Mouse (Mus musculus) c-Kit-positive CD71-positive TER-119-positive erythroid progenitor cells, embryonic 14.5 days (primary cell): ENCODE measurements around the gene Prim2.

ENCODE experiments used
- DNase-seq: peaks from one replicate; pipeline ENCODE4 v3.0.0-alpha.2; 2013; ENCODE audit warnings: low spot score

The Prim2 gene

DNA sequence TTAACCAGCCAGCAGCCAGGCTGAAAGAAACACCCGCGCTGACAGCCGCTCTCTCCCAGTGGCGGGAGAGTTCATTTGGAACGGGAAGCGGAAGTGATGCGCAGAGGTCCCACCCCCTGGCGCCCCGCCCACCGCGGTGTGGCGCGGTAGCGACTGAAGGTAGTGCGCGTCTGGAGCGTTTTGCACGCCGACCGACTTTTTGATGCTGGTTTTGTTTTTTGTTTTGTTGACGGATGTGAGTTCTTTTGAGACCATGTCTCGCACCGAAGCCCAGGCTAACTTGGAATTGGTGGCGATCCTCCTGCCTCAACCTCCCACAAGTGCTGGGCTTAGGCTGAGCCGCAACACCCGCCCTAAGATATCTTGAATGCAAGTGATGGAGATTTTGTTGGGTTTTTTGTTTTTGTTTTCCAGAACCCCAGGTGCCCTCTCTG, at the start of gene Prim2:
Gene Prim2, minus strand, starts transcription at position 88 of the 434 bp plus-strand sequence.
- peak; percentile 82 for DNase-seq

DNA sequence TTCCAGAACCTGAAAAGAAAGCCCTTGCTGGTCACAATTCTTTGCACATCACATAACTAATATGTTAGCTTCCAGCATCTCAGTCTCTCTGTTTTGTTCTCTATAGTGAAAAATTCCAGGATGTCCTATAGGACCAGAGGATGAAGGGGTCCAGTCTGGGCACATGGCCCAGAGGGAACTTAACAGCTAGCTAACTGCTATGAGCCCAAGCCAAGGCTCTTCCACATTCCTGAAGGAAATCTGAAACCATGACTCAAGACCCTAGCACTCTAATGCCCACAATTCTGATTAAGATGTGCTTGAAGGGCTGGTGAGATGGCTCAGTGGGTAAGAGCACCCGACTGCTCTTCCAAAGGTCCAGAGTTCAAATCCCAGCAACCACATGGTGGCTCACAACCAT, 48.0 kb upstream of the Prim2 start:
- DNase-seq, result no peak

DNA sequence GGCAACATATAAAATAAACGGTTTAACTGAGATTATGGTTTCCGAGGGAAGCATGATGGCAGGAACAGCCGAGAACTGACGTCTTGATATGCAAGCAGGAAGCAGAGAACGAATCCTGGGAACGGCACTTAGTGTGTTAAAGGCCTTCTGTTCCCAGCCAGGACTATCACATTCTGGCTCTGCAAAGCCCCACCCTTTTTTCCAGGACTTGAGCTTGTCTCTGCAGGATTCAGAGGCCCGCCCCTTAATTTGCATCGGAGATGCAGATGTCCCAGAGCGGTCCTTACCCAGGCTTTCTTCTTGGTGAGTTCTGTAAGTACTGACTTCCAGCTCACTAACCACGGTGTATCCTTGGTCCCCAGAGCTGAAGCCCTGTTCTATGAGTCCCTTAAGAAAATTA, 45.2 kb upstream of the Prim2 start:
- no peak for DNase-seq

DNA sequence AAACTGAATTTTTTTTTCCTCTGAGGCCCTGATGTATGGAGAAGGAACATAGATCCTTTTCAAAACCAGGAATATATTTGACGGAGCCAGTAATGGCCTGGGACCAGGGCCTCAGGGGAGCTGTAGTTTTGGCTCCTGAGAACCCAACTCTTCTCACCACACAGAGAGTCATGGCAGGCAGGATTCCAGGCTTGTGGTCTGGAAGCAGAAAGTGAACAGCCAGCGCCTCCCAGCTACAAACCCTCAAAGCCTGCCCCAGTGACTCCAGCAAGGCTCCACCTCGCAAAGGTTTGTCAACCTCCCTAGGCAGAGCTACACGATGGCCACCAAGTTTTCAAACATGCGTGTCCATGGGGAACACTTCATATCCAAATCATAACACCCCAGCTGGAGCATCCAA, 42.4 kb upstream of the Prim2 start:
- DNase-seq, result no peak

DNA sequence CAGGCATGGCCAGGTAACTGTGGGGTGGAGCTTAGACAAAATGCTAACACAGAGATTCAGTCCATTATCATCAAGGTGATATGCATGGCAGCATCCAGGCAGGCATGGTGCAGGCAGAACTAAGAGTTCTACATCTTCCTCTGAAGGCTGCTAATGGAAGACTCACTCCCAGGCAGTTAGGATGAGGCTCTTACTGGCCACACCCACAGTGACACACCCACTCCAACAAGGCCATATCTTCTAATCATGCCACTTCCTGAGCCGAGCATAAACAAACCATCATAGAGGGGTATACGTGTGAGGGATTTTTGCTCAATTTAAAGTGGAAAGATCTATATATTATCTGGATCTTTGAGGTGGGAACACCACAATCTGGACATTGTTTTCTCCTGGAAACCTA, 40.0 kb upstream of the Prim2 start:
- peak; percentile 18 for DNase-seq

DNA sequence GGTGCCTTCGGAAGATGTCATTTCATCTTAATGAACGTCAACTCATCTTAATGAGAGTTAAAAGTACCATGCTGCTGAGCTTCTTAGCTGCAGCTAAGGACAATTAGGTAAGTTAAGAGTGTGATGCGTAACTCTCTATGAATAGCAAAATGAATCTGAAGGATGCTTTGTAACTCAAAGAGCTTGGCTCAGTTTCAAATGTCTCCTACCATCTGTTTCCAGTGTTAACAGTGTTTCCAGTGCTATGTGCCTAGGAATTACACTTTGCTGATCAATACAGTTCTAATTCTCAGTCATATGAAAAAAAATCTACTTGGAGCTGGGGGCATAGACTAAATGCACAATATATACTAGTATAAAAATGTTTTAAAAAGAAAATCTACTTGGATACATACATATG, 31.6 kb upstream of the Prim2 start:
- no peak for DNase-seq

DNA sequence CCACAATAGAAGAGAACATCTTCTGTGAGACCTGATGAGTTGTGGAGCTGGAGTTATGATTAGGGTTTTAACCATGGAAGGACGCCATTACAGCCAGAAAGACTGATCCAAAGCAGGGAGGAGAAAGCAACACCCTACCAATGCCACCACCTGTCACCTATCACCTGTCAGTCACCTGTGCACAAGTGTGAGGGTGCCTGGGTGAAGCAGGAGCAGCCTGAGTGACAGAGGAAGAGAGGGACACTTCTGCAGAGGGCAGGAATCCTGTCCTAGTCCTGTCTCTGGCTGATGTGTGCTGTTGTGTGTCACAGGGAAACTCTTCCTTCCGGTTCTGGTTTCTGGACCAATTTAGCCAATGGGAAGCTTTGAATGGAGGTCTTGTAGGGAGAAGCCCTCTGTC, 26.4 kb upstream of the Prim2 start:
- DNase-seq, result no peak

DNA sequence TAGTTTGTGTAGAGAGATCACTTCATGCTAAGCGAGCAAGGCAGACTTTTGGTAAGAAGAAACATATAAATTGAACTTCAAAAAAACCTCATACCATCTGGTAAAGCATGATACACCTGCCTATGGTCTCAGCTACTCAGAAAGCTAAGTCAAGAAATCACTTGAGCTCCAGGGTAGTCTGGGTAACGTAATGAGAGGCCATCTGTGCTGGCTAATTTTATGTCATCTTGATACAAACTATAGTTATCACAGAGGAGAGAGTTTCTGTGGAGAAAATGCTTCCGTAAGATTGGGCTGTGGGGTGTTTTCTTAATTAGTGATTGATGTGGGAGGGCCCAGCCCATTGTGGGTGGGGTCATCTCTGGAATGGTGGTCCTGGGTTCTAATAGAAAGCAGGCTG, 24.3 kb upstream of the Prim2 start:
- DNase-seq, result no peak

DNA sequence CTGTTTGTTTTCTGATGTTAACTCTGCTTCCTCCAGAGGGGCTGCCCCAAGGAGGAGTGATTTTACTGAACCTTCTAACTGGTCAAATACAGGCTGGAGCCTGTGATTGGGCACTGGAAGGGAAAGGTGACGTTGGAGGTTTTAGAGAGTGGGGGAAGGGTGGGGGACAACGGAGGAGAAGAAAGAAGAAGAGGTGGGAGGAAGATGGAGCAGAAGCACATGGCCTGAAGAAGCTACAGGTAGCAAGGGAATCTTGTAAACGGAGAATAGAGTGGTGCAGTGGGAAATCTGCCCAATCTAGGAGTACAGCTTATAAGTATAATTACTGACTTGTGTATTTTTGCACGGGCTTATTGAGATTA, 20.5 kb upstream of the Prim2 start:
- DNase-seq, result no peak

DNA sequence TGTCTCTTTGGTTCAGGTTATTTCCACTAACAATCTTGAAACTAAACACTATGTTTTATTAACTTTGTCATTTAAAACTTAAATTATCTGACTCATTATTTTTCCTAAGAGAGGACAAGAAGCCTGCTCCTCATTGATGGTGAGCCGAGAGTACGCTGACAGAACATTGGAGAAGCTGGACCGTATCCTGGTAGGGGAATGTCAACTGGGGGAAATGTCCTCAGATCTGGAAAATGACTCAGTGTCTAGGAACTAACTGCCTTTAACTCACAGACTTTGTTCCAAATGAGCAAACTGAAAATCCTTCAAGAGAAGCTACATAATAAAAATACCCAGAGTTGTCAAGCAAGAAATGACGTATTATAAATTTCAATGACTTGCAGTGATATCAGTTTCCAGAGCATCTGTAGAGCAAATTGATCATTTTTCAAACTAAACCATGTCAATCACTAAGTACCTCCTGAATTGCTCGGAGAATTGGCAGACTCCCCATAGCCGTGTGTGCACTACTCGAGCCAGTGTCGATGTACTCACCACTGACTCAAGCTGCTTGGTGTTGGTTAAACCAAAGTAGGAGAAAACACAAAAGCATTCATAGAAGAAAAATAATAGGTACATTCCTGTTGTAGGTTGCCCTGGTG, 20.0 kb upstream of the Prim2 start:
- no peak for DNase-seq

DNA sequence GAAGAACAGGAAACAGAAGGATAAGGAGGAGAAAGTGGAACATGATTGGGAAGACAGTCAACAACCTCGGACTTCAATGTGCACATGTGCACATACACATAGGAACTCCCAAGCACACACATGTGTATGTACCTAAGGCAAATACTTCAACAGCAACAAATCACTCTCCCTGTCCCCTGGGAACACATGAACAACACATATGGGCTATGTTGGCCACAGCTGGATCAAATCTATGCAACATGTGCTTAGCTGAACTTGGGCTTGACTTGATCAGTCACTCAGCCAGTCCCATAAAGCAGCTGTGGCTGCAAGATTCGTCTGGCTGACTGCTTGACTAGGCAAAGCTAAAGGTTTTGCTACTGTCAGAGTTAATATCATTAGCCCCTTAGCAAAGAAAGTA, 19.2 kb upstream of the Prim2 start:
- no peak for DNase-seq

DNA sequence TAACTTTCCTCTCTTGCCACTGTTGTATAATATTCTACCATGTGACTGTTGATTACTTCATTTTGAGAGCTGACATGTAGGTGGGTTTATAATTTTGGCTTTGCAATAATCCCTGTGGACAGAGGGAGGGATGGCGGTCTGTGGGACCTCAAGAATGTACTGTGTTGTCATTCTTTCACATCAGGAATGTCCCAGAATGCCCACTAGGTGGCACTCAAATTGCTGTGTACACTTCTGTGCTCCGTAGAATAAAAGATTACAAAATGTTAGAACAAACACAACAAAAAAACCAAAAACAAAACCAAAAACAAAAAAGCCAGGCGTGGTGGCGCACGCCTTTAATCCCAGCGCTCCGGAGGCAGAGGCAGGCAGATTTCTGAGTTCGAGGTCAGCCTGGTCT, 14.9 kb upstream of the Prim2 start:
- DNase-seq, result no peak

DNA sequence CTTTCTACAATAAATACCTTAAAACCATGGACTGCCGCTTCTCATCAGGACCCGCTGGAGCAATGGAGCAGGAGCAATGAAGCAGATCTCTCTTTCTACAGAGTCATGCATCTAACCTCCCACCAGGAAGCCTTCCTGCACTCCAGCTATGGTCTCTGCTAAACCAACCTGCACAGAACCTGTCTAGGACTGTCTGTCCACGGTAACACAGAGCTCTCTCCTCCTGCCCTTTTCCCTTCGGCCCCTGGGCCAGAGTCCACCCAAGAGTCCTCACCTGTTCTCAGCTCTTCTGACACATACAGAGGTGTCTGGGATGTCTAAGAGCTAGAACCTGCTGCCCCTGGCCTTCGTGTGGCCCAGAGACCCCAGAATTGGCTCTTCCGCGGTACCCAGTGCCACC, 11.3 kb upstream of the Prim2 start:
- DNase-seq, result no peak

DNA sequence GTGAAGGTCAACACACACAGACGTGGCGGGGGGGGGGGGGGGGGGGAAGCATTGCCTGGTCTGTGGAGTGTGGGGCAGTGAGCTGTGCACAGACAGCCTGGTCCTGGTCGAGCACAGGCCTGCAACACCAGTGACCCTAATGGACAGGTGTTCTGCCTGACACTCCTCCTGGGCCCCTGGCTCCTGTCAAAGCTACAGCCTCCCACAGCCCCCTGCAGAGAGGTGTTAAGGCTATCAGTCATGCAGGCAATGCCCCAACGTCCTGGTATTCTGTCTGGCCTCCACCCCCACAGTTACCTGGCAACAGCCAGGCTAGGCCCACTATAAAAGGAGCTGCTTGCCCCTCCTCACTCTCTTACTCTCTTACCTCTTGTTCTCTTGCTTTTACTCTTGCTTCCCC, 10.8 kb upstream of the Prim2 start:
- DNase-seq, result no peak

DNA sequence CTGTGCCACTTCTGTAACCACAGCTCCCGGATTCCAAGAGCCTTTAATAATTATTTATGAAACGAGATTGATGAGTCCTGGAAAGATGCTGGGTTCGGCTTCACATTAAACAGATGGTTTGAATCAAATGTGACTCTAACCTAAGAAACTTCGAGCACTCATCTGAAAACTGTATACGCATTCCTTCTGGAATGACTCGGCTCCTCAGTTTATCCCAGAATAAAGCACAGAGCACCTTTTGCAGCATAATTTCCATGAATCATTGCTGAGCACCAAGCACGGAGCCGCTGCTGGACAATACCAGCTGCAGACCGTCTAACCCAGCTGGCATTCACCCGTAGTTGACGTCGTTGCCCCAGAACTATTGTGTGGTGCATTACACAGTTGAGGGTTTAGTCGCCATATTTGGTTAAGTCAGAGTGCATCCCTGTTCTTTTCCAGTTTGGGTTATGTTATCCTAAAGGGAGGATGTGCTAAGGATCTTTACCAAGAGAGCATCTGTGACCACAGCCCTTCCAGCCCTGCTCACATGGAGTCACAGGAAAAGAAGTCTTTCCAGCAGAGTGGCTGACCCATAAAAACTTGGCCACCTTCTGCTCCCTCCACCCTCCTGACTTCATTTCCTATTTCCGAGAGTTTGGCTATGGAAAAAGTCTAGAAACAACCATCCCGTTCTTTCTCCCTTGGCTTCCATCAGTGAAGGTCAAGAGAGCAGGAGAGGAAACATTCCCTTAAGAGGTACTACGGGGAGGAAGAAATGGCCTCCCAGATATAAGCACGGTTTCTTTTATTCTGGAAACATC, 3.8 kb upstream of the Prim2 start:
- no peak for DNase-seq

DNA sequence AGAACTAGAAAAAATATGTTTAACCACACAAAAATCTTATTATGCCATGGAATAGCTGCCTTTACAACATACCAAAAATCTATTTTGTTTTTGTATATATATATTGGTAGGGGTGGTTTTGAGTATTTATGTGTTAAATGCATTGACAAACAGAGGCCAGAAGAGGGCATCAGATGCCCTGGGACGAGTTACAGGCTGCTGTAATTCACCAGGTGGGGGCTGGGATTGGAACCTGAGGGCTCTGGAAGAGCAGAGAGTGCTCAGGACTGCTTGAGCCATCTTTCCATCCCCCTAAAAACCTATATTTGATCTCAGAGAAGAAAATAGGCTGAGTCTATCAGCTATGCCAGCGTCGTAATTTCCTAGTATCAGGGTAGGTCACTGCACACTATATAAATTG, 2.9 kb upstream of the Prim2 start:
- DNase-seq, result no peak

DNA sequence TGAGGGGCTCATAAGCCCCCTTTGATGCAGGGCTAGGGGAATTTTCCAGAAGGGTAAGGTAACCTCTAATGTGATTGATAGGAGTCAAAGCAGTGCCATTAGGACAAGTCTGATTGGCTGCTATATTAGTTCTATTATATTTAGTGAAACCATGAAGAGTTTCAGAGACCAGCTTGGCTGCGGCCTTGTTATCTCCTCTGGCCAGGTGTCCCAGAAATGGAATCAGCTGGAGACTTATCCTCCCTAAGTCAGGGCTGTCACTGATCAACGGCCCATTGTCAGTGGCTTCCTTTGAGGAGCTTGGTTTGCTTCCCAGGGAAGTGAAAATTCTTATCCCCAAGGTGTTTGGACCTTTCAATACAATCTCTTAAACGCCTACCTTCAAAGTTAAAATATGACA, 2.5 kb upstream of the Prim2 start:
- peak; percentile 74 for DNase-seq

DNA sequence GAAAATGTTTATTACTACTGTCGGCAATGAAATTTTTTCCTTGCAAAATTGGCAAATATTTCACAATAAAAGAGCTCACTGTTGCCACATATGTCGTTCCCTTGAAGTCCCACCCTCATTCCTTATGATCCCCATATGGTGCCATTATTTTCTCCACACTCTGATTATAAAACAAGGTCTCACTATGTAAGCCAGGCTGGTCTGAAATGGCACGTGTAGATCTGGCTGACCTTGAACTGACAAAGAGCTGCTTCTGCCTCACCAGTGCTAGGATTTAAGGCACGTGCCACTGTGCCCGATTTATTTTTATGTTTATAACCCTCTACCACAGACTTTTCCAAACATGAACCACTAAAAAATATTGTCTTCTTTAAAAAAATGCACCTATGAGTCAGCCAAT, 1.8 kb upstream of the Prim2 start:
- no peak for DNase-seq

DNA sequence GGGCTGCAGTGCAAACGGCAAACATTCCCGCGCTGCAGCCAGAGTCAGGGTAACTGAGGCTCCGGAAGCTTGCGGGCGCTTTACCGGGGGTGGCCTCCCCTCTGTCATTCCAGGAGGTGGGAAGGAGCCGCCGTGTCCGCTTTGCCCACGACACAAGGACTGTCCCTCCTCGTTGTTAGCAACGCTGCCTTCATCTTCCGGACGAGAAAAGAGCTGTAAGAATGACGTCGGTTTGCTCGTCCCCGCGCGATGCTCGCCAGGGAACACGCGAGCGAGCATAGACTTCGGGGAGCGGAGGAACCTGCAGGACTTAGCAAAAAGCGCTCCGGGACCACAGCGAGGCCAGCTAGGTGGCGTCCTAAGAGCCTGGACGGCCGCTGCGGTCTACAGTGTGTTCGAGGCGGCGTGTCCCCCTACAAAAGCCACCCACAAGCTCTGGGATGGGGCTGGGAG, 595 bp upstream of the Prim2 start:
- peak; percentile 70 for DNase-seq

DNA sequence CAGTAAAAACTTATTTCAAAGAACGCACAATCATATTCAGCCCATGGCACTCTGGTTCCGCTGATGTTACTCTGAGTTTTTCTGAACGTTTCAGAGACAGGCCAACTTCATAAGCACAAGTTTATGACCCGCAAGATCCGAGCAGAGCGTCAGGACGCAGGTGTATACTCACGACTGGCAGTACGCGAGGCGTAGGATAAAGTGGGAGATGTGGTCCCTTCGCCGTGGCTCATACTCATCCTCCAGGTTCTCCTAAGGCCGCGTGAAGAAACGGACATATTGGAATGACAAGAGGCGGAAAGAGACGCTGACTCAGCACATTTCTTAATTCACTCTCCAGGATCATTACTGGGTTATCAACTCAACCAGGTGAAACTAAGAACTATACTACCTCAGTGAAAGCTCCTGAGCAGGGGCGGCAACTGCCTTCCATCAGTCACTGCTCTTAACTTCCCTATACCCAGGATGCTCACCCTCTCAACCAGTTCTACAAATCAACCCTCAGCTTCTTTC, 5.9 kb downstream of the Prim2 start:
- DNase-seq, result no peak

DNA sequence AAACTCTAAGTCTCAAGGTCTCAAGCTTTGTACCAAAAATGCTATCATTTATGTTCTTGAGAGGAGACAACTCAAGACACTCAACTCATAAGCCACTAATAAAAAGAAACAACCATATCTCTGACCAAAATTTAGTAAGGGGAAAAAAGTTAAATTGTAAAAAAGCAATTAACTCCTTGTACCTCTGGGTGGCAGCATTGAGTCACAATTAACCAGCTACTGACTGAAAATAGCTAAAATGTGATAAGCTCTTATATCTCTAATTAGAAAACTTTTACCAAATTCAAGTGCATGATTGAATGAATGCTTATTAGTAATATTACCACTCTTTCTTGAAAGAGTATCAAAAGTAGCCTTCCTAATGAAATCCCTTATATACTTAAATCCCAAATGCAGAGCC, 6.4 kb downstream of the Prim2 start:
- DNase-seq, result peak; percentile 59

DNA sequence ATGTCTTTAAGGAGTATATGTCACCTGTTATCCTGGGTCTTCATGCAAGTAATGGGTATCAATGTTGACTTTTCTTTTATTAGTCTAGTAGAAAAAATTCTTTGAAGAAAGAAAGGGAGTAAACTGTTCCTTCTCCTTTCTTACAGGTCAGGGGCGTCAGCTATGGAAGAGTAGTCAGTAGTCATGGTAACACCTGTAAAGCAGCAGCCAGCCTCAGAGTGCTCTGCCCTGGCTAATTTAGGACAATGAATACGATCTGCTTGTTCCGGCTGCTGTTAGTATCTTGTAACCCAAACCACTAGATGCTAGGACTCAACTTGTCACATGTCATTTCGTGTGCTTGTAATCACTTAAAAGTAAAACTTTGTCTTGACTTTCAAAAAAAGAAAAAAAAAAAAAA, 11.3 kb downstream of the Prim2 start:
- no peak for DNase-seq

DNA sequence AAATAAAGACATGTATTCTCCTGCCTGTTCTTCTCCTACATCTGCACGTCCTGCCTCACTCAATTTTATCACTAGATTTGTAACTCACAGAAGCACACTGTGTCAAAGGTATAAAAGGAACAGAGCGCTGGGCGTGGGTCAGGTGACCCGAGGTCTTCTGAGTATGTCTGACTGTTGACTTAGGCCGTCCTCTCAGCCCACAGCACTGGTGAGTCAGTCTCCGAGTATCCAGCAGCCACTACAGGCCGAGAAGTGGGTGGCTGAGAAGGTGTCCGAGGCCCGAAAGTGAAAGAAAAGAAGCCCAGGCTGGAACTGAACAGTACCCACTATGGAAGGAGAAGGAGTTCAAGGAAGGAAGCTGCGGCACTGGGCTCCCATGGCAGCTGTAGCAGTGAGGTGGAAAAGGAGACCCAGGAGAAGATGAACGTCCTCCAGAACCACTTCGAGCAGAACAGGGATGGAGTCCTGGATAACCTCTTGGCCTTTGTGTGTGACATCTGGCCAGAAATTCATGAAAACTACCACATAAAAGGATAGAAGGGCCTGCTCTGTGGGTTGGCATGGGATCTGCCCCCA, 11.9 kb downstream of the Prim2 start:
- DNase-seq, result no peak
